Mouse (Mus musculus) ES-E14 (cell line): ENCODE measurements at regions not wholly inside any gene's neighbourhood (a gene's known extent, or its start where the extent isn't known, plus 50 kb on each side); places are given as distances from the start of the nearest gene placed in this dataset.

Experiments used
- DNase-seq: peaks from one replicate; pipeline ENCODE4 v3.0.0-alpha.2; 2013; ENCODE audit warnings: low read depth, low spot score
- H3K27ac ChIP-seq: 2 replicates; pipeline ENCODE4 v1.5.1; 2012; ENCODE audit warnings: low read depth, mild to moderate bottlenecking, low read length, moderate library complexity, mixed read lengths; ENCODE audit not compliant: poor library complexity, insufficient read depth, severe bottlenecking
- H3K36me3 ChIP-seq: 2 replicates; pipeline ENCODE4 v1.6.1; 2012; ENCODE audit warnings: mild to moderate bottlenecking, low read length, moderate library complexity, mixed read lengths; ENCODE audit not compliant: control insufficient read depth, poor library complexity, insufficient read depth, severe bottlenecking
- H3K4me1 ChIP-seq, 2 experiments: fragments of 150-350 bp in 1 of 2; sonication (generic) in 1 of 2; 2 replicates each; pipeline ENCODE4 v1.6.1; 2012; ENCODE audit warnings: low read length in 2 of 2, mild to moderate bottlenecking in 1 of 2, mixed read lengths in 1 of 2; ENCODE audit not compliant: control insufficient read depth in 2 of 2, insufficient read depth in 2 of 2, poor library complexity in 1 of 2
- H3K4me3 ChIP-seq, 2 experiments: fragments of 150-350 bp in 1 of 2; sonication (generic) in 1 of 2; 2 replicates each; pipeline ENCODE4 v1.5.1; 2012; ENCODE audit warnings: low read length in 2 of 2, low read depth in 1 of 2, mild to moderate bottlenecking in 1 of 2, mixed read lengths in 1 of 2; ENCODE audit not compliant: insufficient read depth in 1 of 2, poor library complexity in 1 of 2, severe bottlenecking in 1 of 2
- H3K9ac ChIP-seq: 2 replicates; pipeline ENCODE4 v1.6.1; 2012; ENCODE audit warnings: low read depth, mild to moderate bottlenecking, low read length, mixed read lengths; ENCODE audit not compliant: poor library complexity, insufficient read depth, severe bottlenecking
- H3K9me3 ChIP-seq: fragments of 150-350 bp; sonication (generic); 2 replicates; pipeline ENCODE4 v1.6.1; 2012; ENCODE audit warnings: low read depth, mild to moderate bottlenecking, low read length; ENCODE audit not compliant: control insufficient read depth, insufficient read depth
- CHD2 ChIP-seq: IDR thresholded peaks from 2 replicates; pipeline ENCODE4 v1.6.1; 2014; ENCODE audit warnings: mild to moderate bottlenecking, low read depth, low read length, inconsistent platforms
- HCFC1 ChIP-seq: IDR thresholded peaks from 2 replicates; pipeline ENCODE4 v1.6.1; 2012; ENCODE audit warnings: low read length, inconsistent platforms, borderline replicate concordance; ENCODE audit not compliant: insufficient read depth
- MAFK ChIP-seq: IDR thresholded peaks from 2 replicates; pipeline ENCODE4 v1.6.1; 2014; ENCODE audit warnings: mild to moderate bottlenecking, low read depth, low read length, inconsistent platforms; ENCODE audit not compliant: insufficient read depth
- ZC3H11A ChIP-seq: IDR thresholded peaks from 2 replicates; pipeline ENCODE4 v1.6.1; 2012; ENCODE audit warnings: low read depth, mild to moderate bottlenecking, inconsistent platforms, low read length, borderline replicate concordance
- ZNF384 ChIP-seq: IDR thresholded peaks from 2 replicates; pipeline ENCODE4 v1.6.1; 2012; ENCODE audit warnings: low read depth, low read length, inconsistent platforms
- in situ Hi-C, 2 experiments: fragments of 600-800 bp; cut with MboI; formaldehyde crosslinking; loops; one replicate each; pipeline ENCODE4 v1.15.1; 2025; ENCODE audit warnings: low sequenced_read_pairs in 2 of 2, inconsistent platforms in 1 of 2; ENCODE audit not compliant: unreplicated experiment in 2 of 2

- Histone ChIP-seq H3K4me1 (no peaks in the 10 kb centered on the region), H3K9ac (no peak overlapping the region), H3K36me3 (no peaks in the 10 kb centered on the region), H3K4me3 (no peak overlapping the region), H3K9me3 (no peaks in the 10 kb centered on the region), H3K27ac (no peak overlapping the region)
- no peak for DNase-seq
- in situ Hi-C loops: loop anchor here in 1 of 2 experiments (25.0 kb wide), 2 partner anchors 405 to 755 kb away; no protein-coding TSS in a partner anchor
- TF ChIP-seq CHD2 (no peak), MAFK (no peak), HCFC1 (no peak), ZNF384 (no peak), ZC3H11A (no peak)
Observed at GRCm38 (mm10) chr7:36582074-36582473, 115.8 kb upstream of the Tshz3 start.

DNA sequence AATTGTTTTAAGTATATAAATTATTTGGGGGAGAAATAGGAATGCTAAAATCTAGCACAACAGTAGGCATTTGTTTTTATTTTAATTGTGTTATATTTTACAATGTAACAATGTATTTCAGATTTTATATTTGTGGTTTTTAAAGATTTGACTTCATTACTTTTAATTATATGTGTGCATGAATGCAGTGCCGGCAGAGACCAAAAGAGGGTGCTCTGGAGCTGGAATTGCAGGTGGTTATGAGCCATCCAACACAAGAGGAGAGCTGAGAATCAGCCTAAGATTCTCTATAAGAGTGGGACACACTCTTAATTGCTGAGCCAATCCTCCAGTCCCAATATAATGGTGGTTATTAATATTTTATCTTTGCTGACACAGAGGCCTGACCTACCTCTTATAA is 112.9 kb upstream of the Tshz3 start:
- peak; percentile 61; the same call in 1 of the 2 replicates for TF ChIP-seq ZC3H11A
- TF ChIP-seq CHD2: no peak
- no peak for TF ChIP-seq MAFK
- no peak for TF ChIP-seq ZNF384
- no peak overlapping the region for H3K9ac ChIP-seq
- no peak overlapping the region for H3K27ac ChIP-seq
- H3K4me3 ChIP-seq: no peak overlapping the region
- in situ Hi-C loops: loop anchor here in 1 of 2 experiments (25.0 kb wide), 2 partner anchors 402 to 752 kb away; no protein-coding TSS in a partner anchor
- no peaks in the 10 kb centered on the region for H3K36me3 ChIP-seq
- H3K4me1 ChIP-seq: no peaks in the 10 kb centered on the region
- DNase-seq: no peak
- no peaks in the 10 kb centered on the region for H3K9me3 ChIP-seq

GRCm38 (mm10) chr7:36591496-36591895 is 106.4 kb upstream of the Tshz3 start:
- no peak for TF ChIP-seq CHD2
- TF ChIP-seq MAFK: 0 out of 2 replicates have a peak, but pooled peaks have one; percentile 36
- no peak overlapping the region for H3K9ac ChIP-seq
- H3K9me3 ChIP-seq: no peaks in the 10 kb centered on the region
- in situ Hi-C loops: loop anchor here in 1 of 2 experiments (25.0 kb wide), 2 partner anchors 396 to 746 kb away; no protein-coding TSS in a partner anchor
- H3K4me3 ChIP-seq: no peak overlapping the region
- no peak for DNase-seq
- no peak overlapping the region for H3K27ac ChIP-seq
- H3K36me3 ChIP-seq: no peaks in the 10 kb centered on the region
- no peaks in the 10 kb centered on the region for H3K4me1 ChIP-seq

- TF ChIP-seq CHD2 (no peak), MAFK (no peak), ZC3H11A (no peak), HCFC1 (no peak), ZNF384 (no peak)
- no peak overlapping the region for H3K4me3 ChIP-seq
- H3K27ac ChIP-seq: no peak overlapping the region
- H3K9ac ChIP-seq: no peak overlapping the region
- H3K36me3 ChIP-seq: no peaks in the 10 kb centered on the region
- no peaks in the 10 kb centered on the region; a peak in 2 of 4 replicates for H3K4me1 ChIP-seq
- DNase-seq: no peak
- H3K9me3 ChIP-seq: no peaks in the 10 kb centered on the region
- in situ Hi-C loops: loop anchor here in 1 of 2 experiments (25.0 kb wide), 2 partner anchors 391 to 741 kb away; no protein-coding TSS in a partner anchor
Observed at GRCm38 (mm10) chr7:36596630-36597301, 101.2 kb upstream of the Tshz3 start.

GRCm38 (mm10) chr7:36605026-36605698 is 92.8 kb upstream of the Tshz3 start:
- peaks cover 0 to 2% of the 10 kb centered on the region in 2 experiments; a peak in 2 of 4 replicates for H3K4me1 ChIP-seq
- no peak for DNase-seq
- no peaks in the 10 kb centered on the region for H3K36me3 ChIP-seq
- H3K9ac ChIP-seq: no peak overlapping the region
- in situ Hi-C loops: no loop called here
- H3K27ac ChIP-seq: no peak overlapping the region
- H3K9me3 ChIP-seq: no peaks in the 10 kb centered on the region
- TF ChIP-seq HCFC1 (no peak), MAFK (no peak), CHD2 (no peak), ZNF384 (no peak), ZC3H11A (no peak)
- no peak overlapping the region for H3K4me3 ChIP-seq
